Comparison of ENCODE assay signal across 16 mouse cellular contexts in the genomic region with DNA sequence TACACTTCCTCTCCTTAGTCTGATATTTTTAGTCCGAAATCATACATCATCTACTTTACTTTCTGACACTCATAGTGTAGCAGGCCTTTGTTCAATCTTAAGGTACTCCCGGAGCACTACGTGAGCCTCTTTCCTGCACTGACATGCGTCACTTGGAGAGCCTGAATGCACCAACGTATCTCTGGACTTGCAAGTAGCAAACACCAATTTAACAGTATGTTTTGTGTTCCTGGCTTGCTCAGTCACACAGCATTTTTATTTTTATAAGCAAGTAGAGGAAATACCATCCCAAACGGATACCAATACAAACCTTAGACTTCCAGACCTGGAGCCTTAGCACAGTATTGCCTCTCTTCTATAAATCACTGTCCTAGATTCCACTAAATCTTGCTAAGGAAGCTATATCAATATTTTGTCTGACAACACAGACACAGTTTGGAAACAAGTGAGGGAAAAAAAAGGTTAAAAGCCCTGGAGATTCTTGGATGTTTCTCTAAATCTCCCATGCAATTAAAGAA.
DNase-seq lines count a peak whose midpoint lies in the region; ATAC-seq and TF ChIP-seq lines count a peak whose summit lies in the region.
"Had no signal": no experiment of that assay in that cellular context is flagged by ENCODE, and none has a peak within 500 bp of the region (broad histone marks: within the 10 kb centered on the region; RNA-seq: fewer than 3 reads in every experiment).

No protein-coding gene starts in this region.

- ATAC-seq in heart, embryonic 15.5 days (replicated peaks; ENCODE audit: insufficient number of reproducible peaks, insufficient read depth, low FRiP score, low read depth), result no peak
- no peak for ATAC-seq in liver, postnatal 0 days
- peak; percentile 69 for ATAC-seq in kidney, embryonic 14.5 days (ENCODE audit: low FRiP score, low TSS enrichment)
- no peak for ATAC-seq in forebrain, embryonic 13.5 days
- ATAC-seq: CD4-positive, CD25-positive, alpha-beta regulatory T cell, adult 4 months; forebrain, embryonic 15.5 days; liver, embryonic 12.5 days had no signal

- H3K27ac ChIP-seq in heart, embryonic 15.5 days, result peak overlapping the region; percentile 47; the same call in 1 of the 2 replicates
- H3K27ac ChIP-seq in liver, postnatal 0 days (ENCODE audit: low read depth), result peak overlapping the region; percentile 16; the same call in 1 of the 2 replicates
- peak overlapping the region; percentile 53; the same call in 1 of the 2 replicates for H3K27ac ChIP-seq in kidney, embryonic 14.5 days (ENCODE audit: low read depth, low read length)
- H3K27ac ChIP-seq in forebrain, embryonic 13.5 days, result no peak overlapping the region
- H3K27ac ChIP-seq: forebrain, embryonic 15.5 days; hindbrain, embryonic 13.5 days; limb, embryonic 12.5 days; liver, embryonic 12.5 days; midbrain, embryonic 12.5 days had no signal

- H3K9ac ChIP-seq in heart, embryonic 15.5 days, result no peak overlapping the region
- H3K9ac ChIP-seq in liver, postnatal 0 days (replicated peaks), result no peak overlapping the region
- H3K9ac ChIP-seq in kidney, embryonic 14.5 days (ENCODE audit: low read depth, low read length), result no peak overlapping the region
- no peak overlapping the region for H3K9ac ChIP-seq in forebrain, embryonic 13.5 days
- H3K9ac ChIP-seq: forebrain, embryonic 15.5 days; hindbrain, embryonic 13.5 days; limb, embryonic 12.5 days; liver, embryonic 12.5 days; midbrain, embryonic 12.5 days had no signal

- H3K36me3 ChIP-seq in heart, embryonic 15.5 days, result no peaks in the 10 kb centered on the region
- H3K36me3 ChIP-seq in liver, postnatal 0 days (replicated peaks; ENCODE audit: insufficient read depth, low read length), result no peaks in the 10 kb centered on the region
- no peaks in the 10 kb centered on the region for H3K36me3 ChIP-seq in kidney, embryonic 14.5 days (ENCODE audit: control insufficient read depth, insufficient read depth, low read length)
- H3K36me3 ChIP-seq in forebrain, embryonic 13.5 days (ENCODE audit: poor library complexity, severe bottlenecking), result no peaks in the 10 kb centered on the region
- H3K36me3 ChIP-seq: forebrain, embryonic 15.5 days; hindbrain, embryonic 13.5 days; limb, embryonic 12.5 days; liver, embryonic 12.5 days; midbrain, embryonic 12.5 days had no signal

- H3K4me3 ChIP-seq in heart, embryonic 15.5 days, result no peak overlapping the region
- no peak overlapping the region for H3K4me3 ChIP-seq in liver, postnatal 0 days (ENCODE audit: low read depth, low read length)
- H3K4me3 ChIP-seq in kidney, embryonic 14.5 days (ENCODE audit: low read length), result no peak overlapping the region
- H3K4me3 ChIP-seq in forebrain, embryonic 13.5 days, result no peak overlapping the region
- H3K4me3 ChIP-seq: forebrain, embryonic 15.5 days; hindbrain, embryonic 13.5 days; limb, embryonic 12.5 days; liver, embryonic 12.5 days; midbrain, embryonic 12.5 days had no signal

- H3K4me1 ChIP-seq in heart, embryonic 15.5 days (replicated peaks), result peaks cover 4% of the 10 kb centered on the region; the same call in 1 of the 2 replicates
- H3K4me1 ChIP-seq in liver, postnatal 0 days (ENCODE audit: insufficient read depth), result no peaks in the 10 kb centered on the region
- no peaks in the 10 kb centered on the region for H3K4me1 ChIP-seq in kidney, embryonic 14.5 days (ENCODE audit: control insufficient read depth, insufficient read depth, low read length)
- no peaks in the 10 kb centered on the region for H3K4me1 ChIP-seq in forebrain, embryonic 13.5 days
- H3K4me1 ChIP-seq: forebrain, embryonic 15.5 days; hindbrain, embryonic 13.5 days; limb, embryonic 12.5 days; liver, embryonic 12.5 days; midbrain, embryonic 12.5 days had no signal

- TF ChIP-seq CTCF in liver, postnatal 0 days (IDR thresholded peaks at IDR 0.05; ENCODE audit: low read depth), result no peak

- no peak overlapping the region for H3K4me2 ChIP-seq in heart, embryonic 15.5 days
- H3K4me2 ChIP-seq in liver, postnatal 0 days (ENCODE audit: low read depth, low read length), result no peak overlapping the region
- no peak overlapping the region for H3K4me2 ChIP-seq in kidney, embryonic 14.5 days (replicated peaks; ENCODE audit: low read depth, low read length)
- H3K4me2 ChIP-seq in forebrain, embryonic 13.5 days, result no peak overlapping the region
- H3K4me2 ChIP-seq: forebrain, embryonic 15.5 days; hindbrain, embryonic 13.5 days; limb, embryonic 12.5 days; liver, embryonic 12.5 days; midbrain, embryonic 12.5 days had no signal

- no peak for DNase-seq in heart, postnatal 25 days (ENCODE audit: low spot score)
- no peak for DNase-seq in liver, postnatal 0 days
- DNase-seq in liver, result no peak
- peak; percentile 18 for DNase-seq in kidney, postnatal 10 days
- DNase-seq: cerebellum, adult 9-10 months; heart, postnatal 36 days; lung, adult 2 months had no signal

- no peaks in the 10 kb centered on the region for H3K9me3 ChIP-seq in heart, embryonic 15.5 days (replicated peaks)
- H3K9me3 ChIP-seq in liver, postnatal 0 days (ENCODE audit: low read length), result no peaks in the 10 kb centered on the region
- H3K9me3 ChIP-seq in kidney, embryonic 14.5 days (ENCODE audit: control insufficient read depth, low read length), result no peaks in the 10 kb centered on the region
- no peaks in the 10 kb centered on the region for H3K9me3 ChIP-seq in forebrain, embryonic 13.5 days (replicated peaks)
- H3K9me3 ChIP-seq: forebrain, embryonic 15.5 days; hindbrain, embryonic 13.5 days; limb, embryonic 12.5 days; liver, embryonic 12.5 days; midbrain, embryonic 12.5 days had no signal

- WGBS in heart, embryonic 15.5 days, result 55% methylated on average over 6 of the region's 6 CpGs
- WGBS in liver, postnatal 0 days (ENCODE audit: insufficient replicate concordance), result 59% methylated on average over 6 of the region's 6 CpGs
- WGBS in kidney, embryonic 14.5 days, result 48% methylated on average over 6 of the region's 6 CpGs
- 87% methylated on average over 6 of the region's 6 CpGs for WGBS in forebrain, embryonic 13.5 days

- TF ChIP-seq EP300 in liver, postnatal 0 days (IDR thresholded peaks at IDR 0.05; ENCODE audit: low read depth), result no peak

- H3K27me3 ChIP-seq in heart, embryonic 15.5 days, result no peaks in the 10 kb centered on the region
- no peaks in the 10 kb centered on the region for H3K27me3 ChIP-seq in liver, postnatal 0 days (ENCODE audit: insufficient read depth, low read length)
- no peaks in the 10 kb centered on the region for H3K27me3 ChIP-seq in kidney, embryonic 14.5 days (ENCODE audit: control insufficient read depth, insufficient read depth, low read length)
- H3K27me3 ChIP-seq in forebrain, embryonic 13.5 days, result no peaks in the 10 kb centered on the region
- H3K27me3 ChIP-seq: forebrain, embryonic 15.5 days; hindbrain, embryonic 13.5 days; liver, embryonic 12.5 days; midbrain, embryonic 12.5 days had no signal

- intact Hi-C loops in heart, postnatal 25 days (cut with DNase I), result no loop called here
